26 mouse cellular contexts compared by ENCODE assay signal in genomic region chr2:136896131-136896530, GRCm38 (mm10). TPM values are rescaled to one million over a fixed set of nuclear protein-coding genes. Genes with fewer than 3 reads are reported as not detected.
DNase-seq lines count a peak whose midpoint lies in the region; ATAC-seq and TF ChIP-seq lines count a peak whose summit lies in the region.
"Had no signal": no experiment of that assay in that cellular context is flagged by ENCODE, and none has a peak within 500 bp of the region (broad histone marks: within the 10 kb centered on the region; RNA-seq: fewer than 3 reads in every experiment).

No protein-coding gene starts in this region.

- no peak for TF ChIP-seq RAD21 in MEL (IDR thresholded peaks at IDR 0.05; ENCODE audit: low read depth, low read length)

- WGBS in kidney, postnatal 0 days, result 78% methylated on average over 2 of the region's 2 CpGs
- WGBS in lung, embryonic 14.5 days, result 67% methylated on average over 2 of the region's 2 CpGs
- WGBS in heart, adult 2 months, result 88% methylated on average over 2 of the region's 2 CpGs

- peaks cover 7% of the 10 kb centered on the region for H3K79me2 ChIP-seq in MEL (ENCODE audit: control insufficient read depth, insufficient read depth, low read length, poor library complexity)
- no peaks in the 10 kb centered on the region for H3K79me2 ChIP-seq in heart, adult 2 months (replicated peaks; ENCODE audit: control insufficient read depth, insufficient read depth, low read length)

- no peak overlapping the region for H3K4me2 ChIP-seq in kidney, postnatal 0 days (ENCODE audit: low read length)
- no peak overlapping the region for H3K4me2 ChIP-seq in lung, embryonic 14.5 days
- H3K4me2 ChIP-seq: embryonic facial prominence, embryonic 15.5 days; heart, embryonic 13.5 days; hindbrain, embryonic 15.5 days had no signal

- intact Hi-C loops in heart, adult 2 months (cut with DNase I), result no loop called here

- no peak for TF ChIP-seq EP300 in MEL (IDR thresholded peaks at IDR 0.05; ENCODE audit: low read depth in 1 of 2, low read length in 2 of 2)
- TF ChIP-seq EP300 in heart, adult 2 months (IDR thresholded peaks at IDR 0.05; ENCODE audit: insufficient read depth, low read depth, low read length), result no peak

- no peak overlapping the region for H3K4me3 ChIP-seq in kidney, postnatal 0 days (replicated peaks; ENCODE audit: low read depth, low read length)
- H3K4me3 ChIP-seq in lung, embryonic 14.5 days (ENCODE audit: low read depth, low read length), result no peak overlapping the region
- H3K4me3 ChIP-seq in MEL (ENCODE audit: control insufficient read depth in 1 of 2, insufficient read depth in 1 of 2, low read depth in 2 of 2, low read length in 2 of 2), result no peak overlapping the region
- no peak overlapping the region for H3K4me3 ChIP-seq in heart, adult 2 months
- H3K4me3 ChIP-seq: embryonic facial prominence, embryonic 15.5 days; erythroblast, embryonic 14.5 days; forebrain, embryonic 10.5 days; heart, embryonic 13.5 days; hindbrain, embryonic 15.5 days had no signal

- no peak overlapping the region for H3K27ac ChIP-seq in kidney, postnatal 0 days
- H3K27ac ChIP-seq in lung, embryonic 14.5 days (ENCODE audit: low read depth), result no peak overlapping the region
- H3K27ac ChIP-seq in MEL (ENCODE audit: control insufficient read depth, low read depth, low read length), result no peak overlapping the region
- no peak overlapping the region for H3K27ac ChIP-seq in heart, adult 2 months
- H3K27ac ChIP-seq: embryonic facial prominence, embryonic 15.5 days; forebrain, embryonic 10.5 days; heart, embryonic 13.5 days; hindbrain, embryonic 15.5 days had no signal

- TF ChIP-seq POLR2A in MEL (IDR thresholded peaks at IDR 0.05; ENCODE audit: control insufficient read depth in 1 of 2, insufficient read depth in 1 of 2, low read depth in 1 of 2, low read length in 2 of 2, poor library complexity in 1 of 2), result no peak
- no peak for TF ChIP-seq POLR2A in brain, embryonic 14.5 days (IDR thresholded peaks at IDR 0.05; ENCODE audit: borderline replicate concordance, extremely low read depth, insufficient read depth, insufficient read length, poor library complexity, severe bottlenecking)
- no peak for TF ChIP-seq POLR2A in heart, adult 2 months (IDR thresholded peaks at IDR 0.05; ENCODE audit: insufficient read depth, low read depth, low read length)

- no peak for ATAC-seq in kidney, postnatal 0 days (replicated peaks; ENCODE audit: low FRiP score, low read depth)
- no peak for ATAC-seq in lung, embryonic 14.5 days (ENCODE audit: insufficient read depth)
- ATAC-seq: CD4-positive, CD25-positive, alpha-beta regulatory T cell, adult 4 months; forebrain, embryonic 16.5 days; inflammation-experienced regulatory T-cells, adult 6 months; intestine, postnatal 0 days had no signal

- no peak overlapping the region for H3K9ac ChIP-seq in kidney, postnatal 0 days (ENCODE audit: low read depth, low read length)
- no peak overlapping the region for H3K9ac ChIP-seq in lung, embryonic 14.5 days
- no peak overlapping the region for H3K9ac ChIP-seq in MEL (ENCODE audit: control insufficient read depth, low read depth, low read length, poor library complexity, severe bottlenecking)
- no peak overlapping the region for H3K9ac ChIP-seq in heart, adult 2 months (ENCODE audit: low read depth, low read length)
- H3K9ac ChIP-seq: embryonic facial prominence, embryonic 15.5 days; heart, embryonic 13.5 days; hindbrain, embryonic 15.5 days had no signal

- DNase-seq in kidney, postnatal 0 days (ENCODE audit: low spot score), result peak; percentile 16
- DNase-seq in kidney, postnatal 36 days, result no peak
- peak; percentile 52 for DNase-seq in lung, embryonic 14.5 days
- DNase-seq in lung, postnatal 25 days (ENCODE audit: low spot score), result no peak
- peak; percentile 41 for DNase-seq in MEL (ENCODE audit: low read depth, low spot score)
- peak; percentile 20 for DNase-seq in brain, embryonic 14.5 days (ENCODE audit: low read depth)
- no peak for DNase-seq in cerebellum, postnatal 14 days
- DNase-seq in heart, adult 2 months, result no peak
- DNase-seq: adrenal gland, adult 8-10 months; B cell, adult 2 months; cerebellum, adult 11-12 months; cerebellum, adult 9-10 months; cerebellum, postnatal 36 days; gastrocnemius, postnatal 14 days; heart, postnatal 36 days had no signal

- no peak for TF ChIP-seq CTCF in kidney, postnatal 0 days (IDR thresholded peaks at IDR 0.05; ENCODE audit: low read depth)
- TF ChIP-seq CTCF in lung, embryonic 14.5 days (IDR thresholded peaks at IDR 0.05; ENCODE audit: low read depth), result no peak
- no peak for TF ChIP-seq CTCF in MEL (IDR thresholded peaks at IDR 0.05 in 2 of 3, conservative IDR thresholded peaks at IDR 0.05 in 1 of 3; ENCODE audit: control insufficient read depth in 1 of 3, insufficient read depth in 1 of 3, low read depth in 2 of 3, low read length in 3 of 3, poor library complexity in 1 of 3, severe bottlenecking in 1 of 3)
- TF ChIP-seq CTCF in brain, embryonic 14.5 days (IDR thresholded peaks at IDR 0.05; ENCODE audit: borderline replicate concordance, extremely low read depth, insufficient read depth, insufficient read length), result no peak
- TF ChIP-seq CTCF in heart, adult 2 months (IDR thresholded peaks at IDR 0.05), result no peak

- H3K9me3 ChIP-seq in kidney, postnatal 0 days (replicated peaks; ENCODE audit: low read length), result no peaks in the 10 kb centered on the region
- H3K9me3 ChIP-seq in lung, embryonic 14.5 days (ENCODE audit: low read depth, low read length), result no peaks in the 10 kb centered on the region
- no peaks in the 10 kb centered on the region for H3K9me3 ChIP-seq in MEL (replicated peaks; ENCODE audit: insufficient read depth, low read length)
- H3K9me3 ChIP-seq: embryonic facial prominence, embryonic 15.5 days; forebrain, embryonic 10.5 days; G1E; heart, embryonic 13.5 days; hindbrain, embryonic 15.5 days had no signal

- no peaks in the 10 kb centered on the region for H3K27me3 ChIP-seq in kidney, postnatal 0 days (ENCODE audit: insufficient read depth, low read length)
- no peaks in the 10 kb centered on the region for H3K27me3 ChIP-seq in lung, embryonic 14.5 days (ENCODE audit: insufficient read depth, low read length)
- H3K27me3 ChIP-seq in MEL (ENCODE audit: control insufficient read depth in 1 of 2, insufficient read depth in 2 of 2, low read length in 2 of 2), result no peaks in the 10 kb centered on the region
- no peaks in the 10 kb centered on the region for H3K27me3 ChIP-seq in heart, adult 2 months (ENCODE audit: control insufficient read depth, insufficient read depth, low read length)
- H3K27me3 ChIP-seq: embryonic facial prominence, embryonic 15.5 days; heart, embryonic 13.5 days; hindbrain, embryonic 15.5 days had no signal

- H3K4me1 ChIP-seq in kidney, postnatal 0 days (replicated peaks; ENCODE audit: insufficient read depth, low read length), result 0 out of 2 replicates have a peak, but pooled peaks cover 3% of the 10 kb centered on the region
- peaks cover 6% of the 10 kb centered on the region for H3K4me1 ChIP-seq in lung, embryonic 14.5 days (ENCODE audit: insufficient read depth)
- peaks cover 2 to 7% of the 10 kb centered on the region in 2 experiments; a peak in 2 of 4 replicates for H3K4me1 ChIP-seq in MEL (ENCODE audit: control insufficient read depth in 1 of 2, insufficient read depth in 2 of 2, low read length in 2 of 2)
- no peaks in the 10 kb centered on the region; the same call in 1 of the 2 replicates for H3K4me1 ChIP-seq in heart, adult 2 months (ENCODE audit: control insufficient read depth, insufficient read depth, low read length)
- H3K4me1 ChIP-seq: embryonic facial prominence, embryonic 15.5 days had no signal

- H3K36me3 ChIP-seq in kidney, postnatal 0 days (ENCODE audit: insufficient read depth, low read length), result no peaks in the 10 kb centered on the region
- no peaks in the 10 kb centered on the region for H3K36me3 ChIP-seq in lung, embryonic 14.5 days (ENCODE audit: insufficient read depth)
- peaks cover 0 to 13% of the 10 kb centered on the region in 2 experiments; a peak in 2 of 4 replicates for H3K36me3 ChIP-seq in MEL (ENCODE audit: control insufficient read depth in 1 of 2, insufficient read depth in 2 of 2, low read length in 2 of 2)
- H3K36me3 ChIP-seq in heart, adult 2 months (ENCODE audit: control insufficient read depth, insufficient read depth, low read length), result no peaks in the 10 kb centered on the region
- H3K36me3 ChIP-seq: embryonic facial prominence, embryonic 15.5 days; forebrain, embryonic 10.5 days; heart, embryonic 13.5 days; hindbrain, embryonic 15.5 days had no signal

RNA-seq across cellular contexts. Expression of gene AL731706.1, which starts 4.9 kb away (rescaled TPM):
- polyA plus RNA-seq in kidney, postnatal 0 days (2015; fragmentation: Nextera tagmentation; extraction: Ambion mirVana), result 40.5 and 48.2 TPM in 2 replicates
- 29.5 and 30.8 TPM in 2 replicates for polyA plus RNA-seq in lung, embryonic 14.5 days (2014; fragmentation: Nextera tagmentation; extraction: Ambion mirVana)
- total RNA-seq in MEL (2012; rRNA removed), result 14.2 and 16.3 TPM in 2 replicates
- 10 to 100 TPM in 1 of 2 experiments, not detected in 1; 13.5 TPM for polyA plus RNA-seq in MEL (2012; ENCODE audit: insufficient read depth in 1 of 2, insufficient read length in 2 of 2, low read depth in 1 of 2, low replicate concordance in 2 of 2, missing spikeins in 1 of 2)
- 10.0 and 12.5 TPM in 2 replicates for polyA plus RNA-seq in brain, embryonic 14.5 days (2012; rRNA removed)
- total RNA-seq in heart, adult 2 months (2021), result 10 to 100 TPM; 32.1 to 36.0 TPM
- polyA plus RNA-seq in heart, adult 2 months (2012; rRNA removed), result 25.2 and 47.1 TPM in 2 replicates

RNA-seq across cellular contexts. Expression of gene Mkks, which starts 4.9 kb away (rescaled TPM):
- 18.6 and 18.9 TPM in 2 replicates for polyA plus RNA-seq in kidney, postnatal 0 days (2015; fragmentation: Nextera tagmentation; extraction: Ambion mirVana)
- 11.9 and 12.2 TPM in 2 replicates for polyA plus RNA-seq in lung, embryonic 14.5 days (2014; fragmentation: Nextera tagmentation; extraction: Ambion mirVana)
- total RNA-seq in MEL (2012; rRNA removed), result 3.4 and 4.0 TPM in 2 replicates
- polyA plus RNA-seq in MEL (2012; ENCODE audit: insufficient read depth in 1 of 2, insufficient read length in 2 of 2, low read depth in 1 of 2, low replicate concordance in 2 of 2, missing spikeins in 1 of 2), result 1 to 10 TPM in 1 of 2 experiments, not detected in 1; 5.1 TPM
- polyA plus RNA-seq in brain, embryonic 14.5 days (2012; rRNA removed), result 9.9 and 10.6 TPM in 2 replicates
- 10 to 100 TPM; 29.4 to 44.1 TPM for total RNA-seq in heart, adult 2 months (2021)
- polyA plus RNA-seq in heart, adult 2 months (2012; rRNA removed), result 9.3 and 20.0 TPM in 2 replicates

RNA-seq across cellular contexts. Expression of gene Slx4ip, which starts 5.1 kb away (rescaled TPM):
- 4.3 and 4.7 TPM in 2 replicates for polyA plus RNA-seq in kidney, postnatal 0 days (2015; fragmentation: Nextera tagmentation; extraction: Ambion mirVana)
- polyA plus RNA-seq in lung, embryonic 14.5 days (2014; fragmentation: Nextera tagmentation; extraction: Ambion mirVana), result 5.5 and 6.3 TPM in 2 replicates
- total RNA-seq in MEL (2012; rRNA removed), result 1.1 and 1.3 TPM in 2 replicates
- polyA plus RNA-seq in MEL (2012; ENCODE audit: insufficient read depth in 1 of 2, insufficient read length in 2 of 2, low read depth in 1 of 2, low replicate concordance in 2 of 2, missing spikeins in 1 of 2), result 1 to 10 TPM in 1 of 2 experiments, not detected in 1; 2.5 TPM
- polyA plus RNA-seq in brain, embryonic 14.5 days (2012; rRNA removed), result 5.0 and 8.3 TPM in 2 replicates
- 1 to 10 TPM; 1.3 to 1.4 TPM for total RNA-seq in heart, adult 2 months (2021)
- 0.39 and 0.67 TPM in 2 replicates for polyA plus RNA-seq in heart, adult 2 months (2012; rRNA removed)

RNA-seq across cellular contexts. Expression of gene AL731706.2, which starts 10.7 kb away (rescaled TPM):
- polyA plus RNA-seq in kidney, postnatal 0 days (2015; fragmentation: Nextera tagmentation; extraction: Ambion mirVana), result 32.8 and 40.4 TPM in 2 replicates
- polyA plus RNA-seq in lung, embryonic 14.5 days (2014; fragmentation: Nextera tagmentation; extraction: Ambion mirVana), result 29.3 and 36.8 TPM in 2 replicates
- not detected in 2 replicates for total RNA-seq in MEL (2012; rRNA removed)
- 10 to 100 TPM in 1 of 2 experiments, not detected in 1; 51.2 TPM for polyA plus RNA-seq in MEL (2012; ENCODE audit: insufficient read depth in 1 of 2, insufficient read length in 2 of 2, low read depth in 1 of 2, low replicate concordance in 2 of 2, missing spikeins in 1 of 2)
- polyA plus RNA-seq in brain, embryonic 14.5 days (2012; rRNA removed), result 50.7 TPM in 1 of 2 replicates, not detected in the other
- 10 to 100 TPM; 23.8 to 24.4 TPM for total RNA-seq in heart, adult 2 months (2021)
- not detected in 2 replicates for polyA plus RNA-seq in heart, adult 2 months (2012; rRNA removed)
- polyA plus RNA-seq: erythroblast, embryonic 14.5 days; G1E; gonadal fat pad, adult 2 months had no signal

Comparison
In these comparisons a context has a peak if more than half of its experiments do, and no peak if none do; other contexts are left out.
1. DNase-seq: peak in kidney, postnatal 0 days (single experiment), lung, embryonic 14.5 days (single experiment), MEL (single experiment) and brain, embryonic 14.5 days (single experiment); none in kidney, postnatal 36 days (0 of 2), lung, postnatal 25 days (single experiment), cerebellum, postnatal 14 days (0 of 2) and heart, adult 2 months (0 of 2).